Mouse (Mus musculus): ENCODE data around the gene Sipa1l1.
"Not testable (repeated sequence)": the region's sequence is repeated elsewhere in the genome, so short reads cannot be mapped to it uniquely, and the experiment has no call there.

The Sipa1l1 gene

DNA sequence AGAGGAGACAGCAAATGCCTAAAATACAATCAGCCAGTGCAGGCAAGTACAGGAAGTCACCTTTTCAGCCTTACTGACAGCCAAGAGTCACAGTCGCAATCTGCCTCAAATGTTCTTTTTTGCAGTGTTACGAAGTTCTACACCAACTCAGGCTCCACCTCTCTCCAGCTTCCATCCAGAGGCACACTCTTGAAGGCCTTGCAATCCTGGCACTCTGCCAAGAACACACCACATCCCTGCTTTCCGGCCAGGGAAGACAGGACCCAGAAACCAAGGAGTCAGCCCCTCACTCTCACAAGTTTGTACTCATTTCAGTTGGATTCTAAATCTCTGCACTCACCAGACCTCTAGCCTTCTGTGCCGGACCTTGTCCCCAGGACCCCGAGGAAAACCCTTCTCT, 299.3 kb downstream of the Sipa1l1 start:
- no peak for DNase-seq (ENCODE audit: extremely low read depth, low read depth, low spot score)

DNA sequence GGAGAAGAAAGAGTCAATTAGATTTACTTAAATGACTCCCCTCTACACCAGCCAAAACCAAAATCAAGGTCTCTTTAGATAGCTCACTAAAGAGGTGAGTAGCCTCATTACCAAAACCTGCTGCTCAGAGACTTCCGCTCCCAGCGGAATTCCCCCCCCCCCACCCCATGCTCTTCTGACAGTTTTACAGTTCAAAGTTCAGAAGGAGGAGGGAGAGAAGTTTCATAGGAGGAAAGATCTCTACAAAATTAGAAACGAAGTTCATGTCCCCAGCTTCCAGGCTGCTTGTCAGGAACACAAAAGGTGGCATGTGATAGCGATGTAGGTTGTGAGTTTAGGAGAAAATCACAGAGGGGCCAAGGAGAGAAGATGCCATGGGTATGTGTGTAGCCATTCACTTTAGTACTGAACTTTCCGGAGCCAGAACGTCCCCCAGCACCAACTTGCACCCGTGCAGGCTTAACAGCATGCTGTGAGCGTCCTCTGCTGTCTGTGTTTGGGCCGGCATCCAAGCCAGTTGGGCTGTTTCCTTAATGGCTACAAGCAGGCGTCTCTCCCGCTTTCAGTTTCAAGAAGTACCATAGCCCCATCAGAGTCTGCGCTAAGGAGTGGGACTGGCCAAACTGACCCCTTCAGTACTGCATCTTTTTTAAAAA, 300.7 kb downstream of the Sipa1l1 start:
- DNase-seq (ENCODE audit: extremely low read depth, low read depth, low spot score), result no peak

DNA sequence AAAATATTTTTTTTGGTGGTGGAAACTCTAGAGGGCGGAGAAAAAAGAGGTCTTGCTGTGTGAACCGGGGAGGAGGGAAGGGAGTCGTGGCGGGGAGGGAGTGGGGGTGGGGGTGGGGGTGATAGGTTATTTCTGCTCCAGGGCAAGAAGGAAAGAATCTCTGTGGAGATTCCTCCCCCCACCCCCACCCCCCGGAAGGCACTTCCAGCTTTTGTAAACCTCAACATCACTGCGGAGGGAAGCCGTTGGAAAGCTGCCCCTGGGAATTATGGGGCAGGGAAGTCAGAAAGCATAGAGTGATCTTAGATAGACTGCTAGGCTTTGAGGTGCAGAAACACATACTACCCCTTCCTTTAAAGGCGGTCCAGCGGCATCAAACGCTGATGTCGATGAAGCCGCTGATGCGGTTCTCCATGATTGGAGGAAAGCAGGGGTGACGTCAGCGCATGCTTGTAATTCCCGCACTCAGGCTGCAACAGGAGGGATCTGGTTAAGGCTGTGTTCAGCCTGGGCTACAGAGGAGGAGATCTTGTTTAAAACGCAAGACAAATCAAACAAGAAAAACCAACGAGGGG, 301.3 kb downstream of the Sipa1l1 start:
- DNase-seq (ENCODE audit: extremely low read depth, low read depth, low spot score), result no peak

DNA sequence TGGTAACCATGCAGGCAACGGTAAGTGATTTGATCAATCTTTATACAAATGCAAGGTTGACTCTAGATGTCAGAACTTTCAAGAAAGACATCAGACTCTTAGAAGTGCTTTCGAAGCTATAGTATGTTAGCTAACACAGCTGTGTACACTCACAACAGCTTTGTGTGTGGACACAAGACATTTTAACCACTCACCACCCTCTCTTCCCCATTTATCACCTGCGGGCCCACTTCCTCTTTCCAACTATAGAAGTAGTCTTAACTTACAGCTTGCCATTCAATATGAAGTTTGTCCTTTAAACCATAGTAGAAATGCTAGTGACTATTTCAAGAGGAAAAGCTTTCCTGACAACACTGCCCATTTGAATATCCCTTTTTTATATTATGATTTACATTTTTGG, 303.7 kb downstream of the Sipa1l1 start:
- DNase-seq (ENCODE audit: extremely low read depth, low read depth, low spot score), result no peak

DNA sequence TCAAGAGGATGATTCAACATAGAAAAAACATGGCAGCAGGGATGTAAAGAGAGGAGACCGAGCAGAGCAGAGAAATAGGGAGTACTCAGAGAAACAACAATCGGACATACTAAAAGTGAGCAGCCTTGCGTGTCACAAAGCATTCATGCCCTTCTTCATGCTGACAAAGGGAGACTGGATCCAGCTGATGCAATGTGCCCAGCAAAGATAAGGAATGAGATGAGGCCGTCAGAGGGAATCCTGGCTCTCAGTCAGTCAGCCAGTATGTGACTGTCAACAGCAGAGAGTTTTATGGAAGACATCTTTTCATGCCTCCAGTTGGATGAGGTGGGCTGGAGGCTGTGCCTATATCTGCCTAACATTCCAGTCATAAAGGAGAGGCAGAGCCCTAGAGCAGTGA, 304.1 kb downstream of the Sipa1l1 start:
- no peak for DNase-seq (ENCODE audit: extremely low read depth, low read depth, low spot score)

DNA sequence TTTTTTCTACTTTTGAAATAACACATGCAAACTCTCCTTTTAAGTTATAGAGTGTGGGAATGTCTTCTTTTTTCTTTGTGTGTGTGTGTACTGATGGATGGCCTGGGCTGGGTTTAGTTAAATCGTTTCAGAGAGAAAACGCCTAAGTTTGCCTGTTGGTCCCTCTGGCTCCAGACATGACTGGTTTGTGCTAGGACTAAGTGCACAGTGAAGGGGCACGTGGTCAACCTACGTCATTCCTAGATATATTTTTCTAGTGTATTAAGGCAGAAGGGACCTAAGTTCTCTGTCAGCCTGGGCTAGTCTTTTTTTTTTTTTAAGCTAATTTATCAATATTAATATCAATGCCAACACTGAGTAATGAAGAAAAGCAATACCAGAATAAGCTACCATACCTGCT, 305.3 kb downstream of the Sipa1l1 start:
- no peak for DNase-seq (ENCODE audit: extremely low read depth, low read depth, low spot score)

DNA sequence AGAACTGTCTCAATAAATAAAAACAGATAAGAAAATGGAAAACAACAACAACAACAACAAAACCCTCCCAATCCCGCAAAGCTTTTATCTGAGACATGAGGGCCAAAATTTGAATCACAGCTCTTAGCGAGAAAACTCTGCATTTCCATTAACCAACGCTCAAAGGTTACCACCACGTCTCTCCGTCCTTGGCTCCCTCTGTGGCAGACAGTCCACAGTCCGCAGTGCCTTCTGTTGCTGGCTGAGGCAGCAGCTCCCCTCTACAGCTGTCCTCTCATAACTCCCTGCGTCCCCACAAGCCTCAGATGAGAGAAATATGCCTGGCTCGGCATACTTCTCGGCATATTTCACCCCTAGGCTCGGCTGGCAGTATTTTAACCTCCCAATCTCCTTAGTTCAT, 306.9 kb downstream of the Sipa1l1 start:
- no peak for DNase-seq (ENCODE audit: extremely low read depth, low read depth, low spot score)

DNA sequence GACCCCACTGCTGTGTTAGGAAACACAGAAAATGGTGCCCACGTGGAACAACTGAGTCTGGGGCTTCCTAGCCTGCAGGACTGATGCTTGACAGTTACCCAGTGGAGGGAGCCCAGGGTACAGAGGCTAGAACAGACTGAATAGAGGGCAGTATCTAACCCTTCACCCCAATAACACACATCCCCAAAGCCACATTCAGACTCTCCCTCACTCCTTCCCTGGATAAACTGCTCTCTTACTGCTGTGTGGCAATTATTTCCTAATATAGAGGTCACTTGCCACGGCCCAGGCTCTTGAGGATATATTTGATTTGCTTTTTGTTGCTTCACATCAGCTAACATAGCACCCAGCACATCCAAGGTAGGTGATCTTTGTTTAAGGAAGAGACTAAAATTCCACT, 307.5 kb downstream of the Sipa1l1 start:
- no peak for DNase-seq (ENCODE audit: extremely low read depth, low read depth, low spot score)

DNA sequence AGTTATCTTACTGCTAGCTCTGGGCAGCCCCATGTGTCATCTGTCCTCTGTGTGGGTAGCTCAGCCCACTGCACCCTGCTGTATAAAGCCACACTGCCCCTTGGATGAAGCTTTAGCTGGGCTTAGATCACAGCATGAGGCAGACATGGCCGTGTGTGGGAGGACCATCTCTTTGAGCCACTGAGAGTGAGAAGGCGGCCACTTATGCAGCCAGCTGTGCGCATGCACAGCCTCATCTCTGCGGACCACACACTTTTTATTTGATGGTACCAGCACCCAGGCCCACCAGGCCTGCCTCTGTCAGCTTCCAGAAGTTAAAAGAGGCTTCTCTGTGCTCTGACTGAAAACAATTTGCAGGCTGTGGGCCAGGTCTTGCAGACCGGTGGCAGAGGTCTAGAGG, 308.7 kb downstream of the Sipa1l1 start:
- DNase-seq (ENCODE audit: extremely low read depth, low read depth, low spot score), result no peak

DNA sequence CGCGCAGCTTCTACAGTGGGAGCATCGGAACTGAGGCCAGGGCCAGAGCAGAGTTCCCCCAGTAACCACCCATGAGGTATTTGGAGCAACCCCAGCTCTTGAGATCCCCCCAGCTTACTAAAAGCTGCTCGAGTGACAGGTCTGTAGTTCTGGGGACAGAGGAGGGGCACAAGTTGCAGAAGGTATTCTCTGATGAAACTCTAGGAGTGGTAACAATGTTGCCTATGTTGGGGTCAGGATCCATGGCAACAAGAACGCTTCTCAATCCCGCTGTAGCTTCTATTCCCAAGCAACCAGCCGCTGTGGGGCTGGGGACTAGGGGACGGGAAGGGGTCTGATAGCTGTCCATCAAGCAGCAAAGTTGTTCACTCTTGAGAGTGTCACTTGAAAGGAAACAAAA, 309.1 kb downstream of the Sipa1l1 start:
- no peak for DNase-seq (ENCODE audit: extremely low read depth, low read depth, low spot score)

DNA sequence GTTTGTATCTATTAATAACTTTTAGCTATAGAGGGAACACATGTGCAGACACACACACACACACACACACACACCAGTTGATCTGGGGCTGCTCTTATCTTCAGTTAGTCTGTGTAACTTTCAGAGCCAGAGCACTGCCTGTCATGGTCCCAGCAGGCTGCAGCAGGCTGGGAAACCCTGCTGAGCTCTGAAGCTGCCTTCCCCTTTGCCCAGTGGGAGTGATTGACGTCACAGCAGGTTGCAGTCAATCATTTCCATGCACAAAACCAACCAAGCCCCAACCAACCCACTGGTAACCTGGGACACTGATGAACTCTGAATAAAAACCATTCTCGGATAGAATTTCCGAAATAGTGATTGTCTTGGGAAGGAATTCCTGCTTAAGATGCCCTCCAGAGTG, 310.3 kb downstream of the Sipa1l1 start:
- no peak for DNase-seq (ENCODE audit: extremely low read depth, low read depth, low spot score)

DNA sequence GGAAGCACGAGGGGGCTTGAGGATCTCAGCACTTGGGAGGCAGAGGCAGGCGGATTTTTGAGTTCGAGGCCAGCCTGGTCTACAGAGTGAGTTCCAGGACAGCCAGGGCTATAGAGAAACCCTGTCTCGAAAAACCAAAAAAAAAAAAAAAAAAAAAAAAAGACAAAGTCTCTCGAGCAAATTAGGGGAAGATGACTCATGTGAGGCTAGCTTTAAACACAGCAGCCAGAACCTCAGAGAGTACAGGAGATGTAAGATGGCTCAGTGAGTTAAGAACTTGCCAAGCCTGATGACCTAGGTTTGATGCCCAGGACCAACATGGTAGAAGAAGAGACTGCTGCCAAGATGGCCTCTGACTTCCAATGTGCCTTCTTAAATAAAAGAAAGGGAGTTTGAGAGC, 311.3 kb downstream of the Sipa1l1 start:
- not testable (repeated sequence) for DNase-seq (ENCODE audit: extremely low read depth, low read depth, low spot score)

DNA sequence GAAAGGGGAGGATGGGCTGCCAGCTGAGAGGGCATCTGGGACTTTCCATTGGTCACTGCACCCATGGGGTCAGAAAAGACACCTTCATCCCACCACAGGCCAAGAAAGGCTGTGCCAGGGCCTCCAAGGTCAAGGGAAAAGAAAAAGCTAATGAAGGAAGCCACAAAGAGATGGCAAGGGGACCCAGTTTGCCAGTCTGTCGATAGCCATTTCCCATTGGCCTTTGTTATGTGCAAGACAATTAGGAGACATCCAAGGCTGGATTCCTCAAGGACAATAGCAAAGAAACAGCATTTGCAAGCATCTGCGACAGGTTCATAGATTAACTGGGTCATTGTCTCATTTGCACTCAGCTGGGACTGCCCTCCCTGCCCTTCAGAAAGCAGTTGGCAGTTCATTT, 316.3 kb downstream of the Sipa1l1 start:
- no peak for DNase-seq (ENCODE audit: extremely low read depth, low read depth, low spot score)

DNA sequence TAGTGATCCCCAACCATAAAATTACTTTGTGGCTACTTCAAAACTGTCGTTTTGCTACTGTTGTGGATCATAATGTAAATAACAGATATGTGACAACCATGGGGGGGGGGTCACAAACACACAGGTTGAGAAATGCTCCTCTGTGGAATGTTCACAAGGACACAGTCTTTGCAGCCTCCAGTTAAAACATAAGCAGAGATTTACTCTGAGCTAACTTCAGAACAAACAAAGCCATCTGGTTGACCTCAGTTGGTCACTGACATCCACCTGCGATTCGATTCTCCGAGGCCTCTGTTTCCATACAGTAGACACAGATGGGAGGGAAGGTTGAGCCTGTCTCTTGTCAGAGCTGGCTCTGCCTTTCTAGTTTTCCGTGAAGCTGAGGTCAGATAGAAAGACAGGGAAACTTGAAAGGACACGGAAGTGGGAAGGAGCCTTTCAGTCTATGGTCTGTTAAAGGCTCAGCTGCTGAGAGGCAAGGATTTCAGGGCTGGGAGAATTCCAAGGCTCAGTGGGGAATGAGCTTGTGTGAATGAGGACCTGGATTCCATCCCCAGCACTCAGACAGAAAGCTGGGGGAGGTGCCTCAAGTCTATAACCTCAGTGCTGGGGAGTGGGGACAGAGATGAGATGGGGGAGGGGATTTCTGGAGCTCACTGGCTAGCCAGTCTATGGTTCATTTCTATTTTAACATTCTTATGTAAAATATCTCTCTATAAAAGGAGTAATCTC, 317.9 kb downstream of the Sipa1l1 start:
- DNase-seq (ENCODE audit: extremely low read depth, low read depth, low spot score), result no peak

DNA sequence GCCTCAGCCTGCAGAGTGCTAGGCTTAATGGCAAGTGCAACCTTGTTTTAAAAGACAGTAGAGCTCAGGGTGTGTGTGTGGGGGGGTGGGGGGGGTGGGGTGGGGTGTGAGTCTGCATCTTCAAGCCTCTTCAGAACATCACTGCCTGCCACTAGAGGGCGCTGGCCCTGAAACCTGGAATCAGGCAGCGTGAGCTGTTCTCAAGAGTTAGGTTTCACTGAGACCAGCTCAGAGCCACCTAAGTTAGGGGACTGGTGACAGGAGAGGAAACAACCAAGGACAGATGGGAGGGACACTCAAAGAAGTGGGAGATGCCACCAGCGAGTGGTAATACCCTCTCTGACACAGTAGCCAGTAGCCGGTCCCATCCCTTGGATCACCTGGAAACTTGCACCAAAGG, 320.0 kb downstream of the Sipa1l1 start:
- DNase-seq (ENCODE audit: extremely low read depth, low read depth, low spot score), result no peak

DNA sequence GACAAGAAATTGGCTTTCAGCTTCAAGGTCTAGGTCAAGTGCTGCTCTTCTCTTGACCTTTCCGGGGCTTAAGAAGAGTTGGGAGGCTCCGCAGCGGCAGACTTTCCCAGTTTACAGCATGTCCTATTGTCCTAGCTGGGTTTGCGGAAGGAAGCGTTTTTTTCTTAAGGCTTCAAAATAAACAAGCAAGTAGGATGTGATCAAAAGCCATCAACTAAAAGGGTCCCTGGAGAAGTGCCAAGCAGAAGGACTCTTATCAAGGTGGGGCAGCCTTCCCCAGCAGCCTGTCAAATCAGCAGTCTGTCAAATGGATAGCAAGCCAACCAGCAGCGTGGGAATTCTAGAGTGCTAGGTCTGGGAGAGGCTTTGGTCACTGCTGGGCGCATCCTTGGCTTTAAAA, 320.5 kb downstream of the Sipa1l1 start:
- no peak for DNase-seq (ENCODE audit: extremely low read depth, low read depth, low spot score)

DNA sequence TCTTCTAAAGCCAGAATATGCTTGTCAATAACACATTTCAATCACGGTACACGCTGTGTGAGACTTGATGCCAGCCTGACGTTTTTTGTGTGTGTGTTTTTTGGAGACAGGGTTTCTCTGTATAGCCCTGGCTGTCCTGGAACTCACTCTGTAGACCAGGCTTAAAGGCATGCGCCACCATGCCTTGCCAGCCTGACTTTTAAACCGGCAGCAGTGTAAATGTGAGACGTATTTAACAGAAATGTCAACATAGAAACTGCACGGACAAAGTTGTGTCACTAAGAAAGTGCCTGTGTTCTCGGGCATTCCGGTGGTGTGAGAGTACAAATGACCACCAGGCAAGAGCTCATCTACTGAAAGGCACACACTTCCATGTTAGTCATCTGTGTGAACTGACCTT, 323.3 kb downstream of the Sipa1l1 start:
- no peak for DNase-seq (ENCODE audit: extremely low read depth, low read depth, low spot score)

DNA sequence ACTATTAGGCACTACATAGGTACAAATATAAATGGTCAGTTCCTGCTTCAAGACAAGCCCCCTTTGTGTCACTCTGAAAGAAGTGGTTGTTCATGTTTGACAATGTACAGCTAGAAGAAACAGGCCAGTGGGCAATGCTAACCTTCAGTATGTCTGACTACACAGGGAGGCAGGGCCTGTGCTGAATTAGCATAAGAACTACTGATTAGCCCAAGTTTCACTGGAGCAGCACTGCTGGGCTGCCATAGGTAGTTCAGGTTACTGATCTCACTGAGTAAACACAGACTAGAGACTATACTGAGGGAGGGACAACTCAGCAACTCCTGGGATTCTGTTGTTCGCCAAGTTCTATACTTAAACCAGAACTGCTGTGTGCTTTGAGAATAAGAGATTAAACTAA, 324.1 kb downstream of the Sipa1l1 start:
- DNase-seq (ENCODE audit: extremely low read depth, low read depth, low spot score), result not testable (repeated sequence)

DNA sequence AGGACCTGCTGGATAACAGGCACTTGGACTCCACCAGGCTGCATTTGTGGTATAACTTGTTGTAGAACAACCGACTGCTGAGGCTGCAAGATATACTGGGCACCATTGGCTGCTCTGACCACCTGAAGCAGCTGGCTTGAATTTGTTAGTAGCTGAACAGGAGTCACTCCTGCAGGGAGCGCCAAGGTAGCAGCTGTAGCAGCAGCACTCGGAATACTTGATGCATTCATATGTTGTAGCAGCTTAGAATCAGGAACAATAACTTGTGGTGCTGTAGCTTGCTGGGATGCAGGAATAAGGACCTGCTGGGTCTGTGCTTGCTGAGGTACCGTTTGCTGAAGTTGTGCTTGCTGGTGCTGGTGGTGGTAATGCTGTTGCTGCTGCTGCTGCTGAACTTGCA, 326.8 kb downstream of the Sipa1l1 start:
- no peak for DNase-seq (ENCODE audit: extremely low read depth, low read depth, low spot score)

DNA sequence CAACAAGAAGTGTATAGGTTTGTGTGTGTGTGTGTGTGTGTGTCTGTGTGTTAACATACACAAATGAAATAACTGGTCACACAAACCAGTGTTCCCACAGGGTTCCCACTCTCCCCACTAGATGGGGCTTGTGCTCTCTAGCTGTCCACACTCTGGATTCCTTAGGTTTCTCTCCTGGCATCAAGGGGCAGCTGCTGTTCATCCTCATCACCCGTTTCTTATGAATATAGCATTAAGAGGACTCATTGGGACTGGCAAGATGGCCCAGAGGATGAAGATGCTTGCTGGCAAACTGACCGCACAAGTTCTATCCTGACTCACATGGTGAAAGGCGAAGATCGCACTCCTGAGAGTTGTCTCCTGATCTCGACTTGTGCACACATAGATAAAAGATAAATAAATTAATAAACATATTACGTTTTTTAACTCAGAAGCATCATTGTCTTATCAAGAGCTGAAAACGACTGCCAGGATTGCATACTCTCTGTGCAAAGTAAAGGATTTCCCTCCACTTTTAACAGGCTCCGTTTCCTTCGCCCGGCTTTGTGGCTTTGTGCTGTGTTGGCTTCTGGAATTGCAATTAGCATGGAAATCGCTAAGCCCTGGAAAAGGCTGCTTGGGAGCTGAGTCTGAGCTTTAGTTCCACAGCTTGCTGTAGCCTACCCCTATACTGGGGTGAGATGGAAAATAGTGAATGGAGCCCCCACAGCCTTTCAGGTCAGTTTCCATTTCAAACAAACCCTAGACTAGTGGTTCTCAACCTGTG, 328.9 kb downstream of the Sipa1l1 start:
- no peak for DNase-seq (ENCODE audit: extremely low read depth, low read depth, low spot score)

DNA sequence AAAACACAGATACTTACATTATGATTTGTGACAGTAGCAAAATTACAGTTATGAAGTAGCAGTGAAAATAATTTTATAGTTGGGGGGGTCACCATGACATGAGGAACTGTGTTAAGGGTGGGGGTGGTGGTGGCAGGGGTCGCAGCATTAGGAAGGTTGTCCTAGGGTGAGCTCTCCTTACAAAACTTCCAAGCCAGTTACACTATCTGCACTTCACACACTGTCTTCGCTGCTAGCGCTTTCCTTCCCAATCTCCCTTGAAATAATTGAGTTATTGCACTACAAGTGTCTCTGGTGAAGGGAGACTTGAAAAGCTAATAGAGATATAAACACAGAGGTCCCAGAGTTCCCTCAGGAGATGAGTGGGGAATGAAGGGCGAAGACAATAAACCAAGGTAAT, 329.6 kb downstream of the Sipa1l1 start:
- no peak for DNase-seq (ENCODE audit: extremely low read depth, low read depth, low spot score)

DNA sequence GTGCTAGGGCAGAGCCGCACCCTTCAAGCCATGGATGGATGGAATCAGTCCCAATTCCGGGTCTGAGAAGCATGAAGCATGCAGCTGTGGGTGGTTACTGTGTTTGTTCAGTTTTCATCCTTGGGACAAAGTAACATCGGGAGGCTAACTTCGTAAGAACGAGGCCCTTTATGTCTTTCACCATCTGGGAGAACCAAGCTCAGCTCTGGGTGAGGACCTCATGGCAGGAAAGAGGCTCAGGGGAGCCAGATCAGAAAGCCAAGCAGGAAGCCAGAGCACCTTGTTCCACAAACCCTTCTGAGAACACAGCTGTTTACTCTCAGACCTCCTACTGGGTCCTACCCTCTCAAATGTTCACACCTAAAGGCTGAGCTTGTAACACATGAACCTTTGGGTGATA, 330.6 kb downstream of the Sipa1l1 start:
- no peak for DNase-seq (ENCODE audit: extremely low read depth, low read depth, low spot score)
